Mouse (Mus musculus): ENCODE results near the gene Tpm1. TPM values are rescaled to one million over a fixed set of nuclear protein-coding genes. Genes with fewer than 3 reads are reported as not detected.

Gene Tpm1
- polyA plus RNA-seq (2015; fragmentation: Nextera tagmentation; extraction: Ambion mirVana) = 156 and 159 TPM in 2 replicates

DNA sequence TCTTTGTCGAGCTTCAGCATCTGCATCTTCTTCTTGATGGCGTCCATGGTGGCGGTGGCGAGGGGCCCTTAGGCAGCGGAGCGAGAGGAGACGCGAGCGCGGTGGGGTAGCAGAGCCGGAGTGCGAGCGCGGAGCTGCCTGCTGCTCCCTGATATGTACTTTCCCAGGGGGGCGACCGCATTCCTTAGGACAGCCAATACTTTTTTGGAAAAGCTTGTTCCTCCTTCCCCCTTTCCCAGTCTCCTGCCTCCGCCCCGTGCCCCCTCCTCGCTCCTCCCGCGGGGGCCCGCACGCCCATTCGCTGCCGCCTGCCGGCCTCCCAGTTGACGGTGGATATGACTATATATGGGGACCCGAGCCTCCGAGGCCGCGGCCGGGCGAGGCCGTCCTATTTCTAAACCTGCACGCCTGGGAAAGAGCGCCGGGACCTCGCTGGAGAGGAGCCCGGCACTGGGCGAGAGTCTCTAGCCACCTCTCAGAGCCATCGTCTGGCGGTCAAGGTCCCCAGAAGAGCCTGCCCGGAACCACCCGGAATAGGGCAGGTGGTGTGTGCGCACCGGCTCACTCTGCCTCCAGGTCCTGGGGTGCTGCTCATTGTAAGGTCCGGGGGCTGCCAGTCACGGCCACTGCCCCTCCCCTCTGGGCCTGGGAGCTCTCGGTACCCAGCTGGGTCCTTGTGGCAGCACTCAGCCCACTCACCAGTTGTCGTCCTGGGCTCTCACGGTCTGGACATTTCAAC lies at the start of gene Tpm1:
TSS of gene Tpm1 (minus strand) at position 321 of the 739 bp plus-strand sequence.
- peak; percentile 36; the same call in 1 of the 2 replicates for ATAC-seq
- H3K27ac ChIP-seq (ENCODE audit: low read length) = no peak within 1 kb of the TSS
- peak within 1 kb of the TSS; percentile 64 for H3K9ac ChIP-seq (ENCODE audit: low read depth, low read length)
- H3K4me3 ChIP-seq (ENCODE audit: low read depth, low read length) = peak within 1 kb of the TSS; percentile 53
- under 1% methylated on average over 51 of the region's 51 CpGs for WGBS
- H3K4me2 ChIP-seq (ENCODE audit: low read length) = peak within 1 kb of the TSS; percentile 99
- H3K27me3 ChIP-seq (ENCODE audit: control insufficient read depth, insufficient read depth, low read depth, low read length) = peaks cover 23% of the 10 kb centered on the region
- H3K4me1 ChIP-seq (ENCODE audit: control insufficient read depth, insufficient read depth, low read length) = peaks cover 26% of the 10 kb centered on the region
- no peaks in the 10 kb centered on the region for H3K9me3 ChIP-seq (replicated peaks; ENCODE audit: control insufficient read depth, low read length, poor library complexity, severe bottlenecking)
- no peaks in the 10 kb centered on the region for H3K36me3 ChIP-seq (ENCODE audit: control insufficient read depth, insufficient read depth, low read length)

DNA sequence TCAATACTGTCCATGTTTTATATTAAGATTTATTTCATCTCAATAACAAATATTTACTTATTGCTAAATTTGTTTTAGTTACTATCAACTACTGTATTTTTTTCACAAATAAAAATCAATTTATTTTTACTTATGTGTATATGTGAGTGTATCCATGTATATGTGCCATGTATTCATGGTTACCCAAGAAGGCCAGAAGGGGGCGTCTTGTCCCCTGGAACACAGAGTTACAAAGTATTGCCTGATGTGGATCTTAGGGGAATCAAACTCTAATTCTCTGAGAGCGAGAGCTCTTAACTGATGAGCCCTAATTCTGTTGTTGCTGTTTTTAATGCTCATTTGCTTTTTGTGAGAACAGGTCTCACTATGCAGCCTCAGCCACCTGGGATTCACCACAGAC lies 45.2 kb upstream of the Tpm1 start:
- Histone ChIP-seq H3K4me3 (ENCODE audit: low read depth, low read length) (no peak overlapping the region), H3K36me3 (ENCODE audit: control insufficient read depth, insufficient read depth, low read length) (no peaks in the 10 kb centered on the region), H3K4me1 (ENCODE audit: control insufficient read depth, insufficient read depth, low read length) (no peaks in the 10 kb centered on the region), H3K27ac (ENCODE audit: low read length) (no peak overlapping the region), H3K27me3 (ENCODE audit: control insufficient read depth, insufficient read depth, low read depth, low read length) (no peaks in the 10 kb centered on the region), H3K9ac (ENCODE audit: low read depth, low read length) (no peak overlapping the region), H3K4me2 (ENCODE audit: low read length) (no peak overlapping the region), H3K9me3 (replicated peaks; ENCODE audit: control insufficient read depth, low read length, poor library complexity, severe bottlenecking) (no peaks in the 10 kb centered on the region)
- 93% methylated on average over 2 of the region's 2 CpGs for WGBS
- ATAC-seq = no peak

DNA sequence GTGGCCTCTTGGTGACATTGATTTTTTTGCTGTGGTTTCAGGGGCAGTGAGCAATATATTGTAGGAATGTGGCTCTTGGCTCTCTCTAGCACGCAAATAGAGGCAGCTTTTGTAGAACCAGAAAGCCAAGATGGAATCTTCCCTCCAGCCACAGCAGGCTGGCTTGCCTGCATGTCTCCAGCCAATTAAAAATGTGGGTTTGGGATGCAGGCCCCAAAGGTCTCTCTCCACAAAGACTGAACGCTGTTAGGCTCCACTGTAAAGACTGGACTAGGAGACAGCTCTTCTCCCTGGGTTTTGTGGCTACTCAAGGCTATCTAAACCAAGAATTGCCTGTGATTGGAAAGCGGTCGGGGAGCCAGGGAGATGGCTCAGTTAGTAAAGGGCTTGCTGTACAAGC lies 43.0 kb upstream of the Tpm1 start:
- 77% methylated on average over 4 of the region's 4 CpGs for WGBS
- Histone ChIP-seq H3K9ac (ENCODE audit: low read depth, low read length) (no peak overlapping the region), H3K4me2 (ENCODE audit: low read length) (no peak overlapping the region), H3K4me3 (ENCODE audit: low read depth, low read length) (no peak overlapping the region), H3K4me1 (ENCODE audit: control insufficient read depth, insufficient read depth, low read length) (no peaks in the 10 kb centered on the region), H3K27me3 (ENCODE audit: control insufficient read depth, insufficient read depth, low read depth, low read length) (no peaks in the 10 kb centered on the region), H3K9me3 (replicated peaks; ENCODE audit: control insufficient read depth, low read length, poor library complexity, severe bottlenecking) (no peaks in the 10 kb centered on the region), H3K27ac (ENCODE audit: low read length) (no peak overlapping the region), H3K36me3 (ENCODE audit: control insufficient read depth, insufficient read depth, low read length) (no peaks in the 10 kb centered on the region)
- ATAC-seq = no peak

DNA sequence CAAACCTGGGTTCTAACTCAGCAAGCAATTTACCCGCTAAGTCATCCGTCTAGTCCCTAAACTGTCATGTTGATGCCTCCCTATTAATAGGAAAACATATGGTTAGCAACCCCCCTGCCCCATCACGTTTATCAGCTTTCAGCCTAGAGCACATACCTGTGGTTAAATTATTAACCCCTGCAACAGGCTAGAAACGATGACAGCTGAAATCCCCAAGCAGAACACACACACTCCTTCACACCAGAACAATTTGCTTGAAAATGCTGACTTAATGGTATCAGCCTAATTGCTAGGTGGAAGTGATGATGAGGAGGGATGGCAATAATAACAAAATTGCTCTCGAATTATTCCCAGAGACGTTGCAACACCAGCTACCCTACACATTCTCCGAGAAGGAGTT lies 42.4 kb upstream of the Tpm1 start:
- Histone ChIP-seq H3K4me1 (ENCODE audit: control insufficient read depth, insufficient read depth, low read length) (no peaks in the 10 kb centered on the region), H3K27ac (ENCODE audit: low read length) (no peak overlapping the region), H3K4me2 (ENCODE audit: low read length) (no peak overlapping the region), H3K9me3 (replicated peaks; ENCODE audit: control insufficient read depth, low read length, poor library complexity, severe bottlenecking) (no peaks in the 10 kb centered on the region), H3K36me3 (ENCODE audit: control insufficient read depth, insufficient read depth, low read length) (no peaks in the 10 kb centered on the region), H3K27me3 (ENCODE audit: control insufficient read depth, insufficient read depth, low read depth, low read length) (no peaks in the 10 kb centered on the region), H3K4me3 (ENCODE audit: low read depth, low read length) (no peak overlapping the region), H3K9ac (ENCODE audit: low read depth, low read length) (no peak overlapping the region)
- WGBS = 74% methylated on average over 7 of the region's 7 CpGs
- ATAC-seq = no peak

DNA sequence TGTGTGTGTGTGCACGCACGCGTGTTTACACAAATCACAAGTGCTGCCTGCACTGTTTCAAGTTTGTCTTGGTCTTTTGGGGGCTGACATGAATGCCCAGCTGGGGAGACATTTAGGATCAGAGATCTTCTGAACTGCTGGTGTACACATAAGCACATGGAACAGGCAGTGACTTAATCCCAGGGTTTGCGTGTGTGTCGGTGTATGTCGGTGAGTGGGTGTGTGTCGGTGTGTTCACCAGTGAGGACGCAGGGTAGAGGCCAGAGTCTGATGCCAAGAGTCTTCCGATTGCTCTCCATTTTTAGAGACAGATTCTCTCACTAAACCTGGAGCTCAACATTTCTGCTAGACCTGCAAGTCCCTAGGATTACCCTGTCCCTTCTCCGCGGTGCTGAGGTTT lies 41.9 kb upstream of the Tpm1 start:
- no peak overlapping the region for H3K9ac ChIP-seq (ENCODE audit: low read depth, low read length)
- ATAC-seq = no peak
- H3K9me3 ChIP-seq (replicated peaks; ENCODE audit: control insufficient read depth, low read length, poor library complexity, severe bottlenecking) = no peaks in the 10 kb centered on the region
- H3K27ac ChIP-seq (ENCODE audit: low read length) = no peak overlapping the region
- H3K27me3 ChIP-seq (ENCODE audit: control insufficient read depth, insufficient read depth, low read depth, low read length) = no peaks in the 10 kb centered on the region
- no peaks in the 10 kb centered on the region for H3K36me3 ChIP-seq (ENCODE audit: control insufficient read depth, insufficient read depth, low read length)
- H3K4me1 ChIP-seq (ENCODE audit: control insufficient read depth, insufficient read depth, low read length) = no peaks in the 10 kb centered on the region
- no peak overlapping the region for H3K4me3 ChIP-seq (ENCODE audit: low read depth, low read length)
- no peak overlapping the region for H3K4me2 ChIP-seq (ENCODE audit: low read length)
- WGBS = 91% methylated on average over 11 of the region's 11 CpGs

DNA sequence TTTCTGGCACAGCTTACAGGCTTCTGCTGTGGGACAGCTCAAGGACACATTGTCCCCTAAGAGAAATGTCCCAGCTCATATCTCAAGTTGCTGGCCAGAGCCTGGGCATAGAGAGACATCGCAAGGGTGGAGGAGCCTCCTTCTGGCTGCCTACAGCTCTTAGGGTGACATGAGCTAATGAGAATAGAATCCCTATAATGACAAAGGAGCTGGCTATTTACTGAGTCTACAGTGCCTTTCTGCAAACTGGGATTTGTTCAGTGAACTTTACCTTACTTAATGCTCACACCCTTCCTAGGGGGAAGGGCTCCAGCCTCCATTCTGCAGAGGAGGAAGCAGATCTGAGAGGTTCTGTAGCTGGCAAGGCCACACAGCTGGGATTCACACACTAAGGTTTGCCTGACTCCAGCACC lies 41.4 kb upstream of the Tpm1 start:
- ATAC-seq = no peak
- no peak overlapping the region for H3K4me2 ChIP-seq (ENCODE audit: low read length)
- H3K4me1 ChIP-seq (ENCODE audit: control insufficient read depth, insufficient read depth, low read length) = no peaks in the 10 kb centered on the region
- no peak overlapping the region for H3K4me3 ChIP-seq (ENCODE audit: low read depth, low read length)
- whole genome bisulfite sequencing = 79% methylated on average over 1 of the region's 1 CpGs
- H3K27me3 ChIP-seq (ENCODE audit: control insufficient read depth, insufficient read depth, low read depth, low read length) = no peaks in the 10 kb centered on the region
- H3K27ac ChIP-seq (ENCODE audit: low read length) = no peak overlapping the region
- H3K9me3 ChIP-seq (replicated peaks; ENCODE audit: control insufficient read depth, low read length, poor library complexity, severe bottlenecking) = no peaks in the 10 kb centered on the region
- H3K36me3 ChIP-seq (ENCODE audit: control insufficient read depth, insufficient read depth, low read length) = no peaks in the 10 kb centered on the region
- H3K9ac ChIP-seq (ENCODE audit: low read depth, low read length) = no peak overlapping the region

DNA sequence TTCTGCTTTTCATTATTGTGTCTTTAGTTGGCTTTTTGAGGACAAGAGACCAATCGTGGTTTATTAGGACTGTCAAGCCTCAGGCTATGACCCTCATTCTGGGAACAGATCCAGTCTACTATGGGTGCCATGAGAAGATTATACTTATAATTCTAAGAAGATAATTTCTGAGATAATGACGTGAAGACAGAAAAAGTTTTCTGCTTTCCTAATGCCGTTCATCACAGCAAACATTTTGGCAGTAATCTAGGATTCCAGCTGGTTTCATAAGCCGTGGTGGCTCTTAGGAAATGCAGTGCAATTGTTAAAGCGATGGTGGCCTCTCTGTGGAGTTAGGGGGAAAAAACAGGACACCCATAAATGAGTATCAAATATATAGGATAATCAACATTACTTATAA lies 40.0 kb upstream of the Tpm1 start:
- no peaks in the 10 kb centered on the region for H3K9me3 ChIP-seq (replicated peaks; ENCODE audit: control insufficient read depth, low read length, poor library complexity, severe bottlenecking)
- H3K4me3 ChIP-seq (ENCODE audit: low read depth, low read length) = no peak overlapping the region
- 69% methylated on average over 5 of the region's 5 CpGs for WGBS
- H3K27me3 ChIP-seq (ENCODE audit: control insufficient read depth, insufficient read depth, low read depth, low read length) = no peaks in the 10 kb centered on the region
- ATAC-seq = no peak
- H3K27ac ChIP-seq (ENCODE audit: low read length) = no peak overlapping the region
- no peak overlapping the region for H3K9ac ChIP-seq (ENCODE audit: low read depth, low read length)
- no peak overlapping the region for H3K4me2 ChIP-seq (ENCODE audit: low read length)
- H3K4me1 ChIP-seq (ENCODE audit: control insufficient read depth, insufficient read depth, low read length) = no peaks in the 10 kb centered on the region
- no peaks in the 10 kb centered on the region for H3K36me3 ChIP-seq (ENCODE audit: control insufficient read depth, insufficient read depth, low read length)

DNA sequence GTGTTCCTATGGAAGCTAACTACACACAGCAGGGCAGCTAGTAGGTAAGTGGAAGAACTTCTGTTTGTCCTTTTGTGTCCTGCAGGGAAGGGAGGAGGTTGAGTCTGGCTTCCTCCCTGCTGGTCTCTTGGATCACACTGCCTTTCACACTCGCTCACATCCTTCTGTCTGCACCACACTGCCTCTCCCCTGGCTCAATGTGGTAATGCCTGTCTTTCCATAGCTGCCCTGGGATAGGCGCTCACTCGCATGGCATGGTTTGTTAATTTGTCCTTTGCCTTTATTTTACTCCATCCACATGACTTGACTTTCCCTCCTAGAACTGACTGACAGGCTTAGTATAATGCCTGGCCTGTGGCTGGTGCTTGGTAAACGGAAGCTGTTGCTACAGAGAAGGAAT lies 34.6 kb upstream of the Tpm1 start:
- 10% methylated on average over 4 of the region's 4 CpGs for WGBS
- H3K4me2 ChIP-seq (ENCODE audit: low read length) = no peak overlapping the region
- no peak overlapping the region for H3K27ac ChIP-seq (ENCODE audit: low read length)
- no peaks in the 10 kb centered on the region for H3K27me3 ChIP-seq (ENCODE audit: control insufficient read depth, insufficient read depth, low read depth, low read length)
- H3K9me3 ChIP-seq (replicated peaks; ENCODE audit: control insufficient read depth, low read length, poor library complexity, severe bottlenecking) = no peaks in the 10 kb centered on the region
- no peak overlapping the region for H3K4me3 ChIP-seq (ENCODE audit: low read depth, low read length)
- no peaks in the 10 kb centered on the region for H3K4me1 ChIP-seq (ENCODE audit: control insufficient read depth, insufficient read depth, low read length)
- no peak for ATAC-seq
- H3K36me3 ChIP-seq (ENCODE audit: control insufficient read depth, insufficient read depth, low read length) = no peaks in the 10 kb centered on the region
- no peak overlapping the region for H3K9ac ChIP-seq (ENCODE audit: low read depth, low read length)

DNA sequence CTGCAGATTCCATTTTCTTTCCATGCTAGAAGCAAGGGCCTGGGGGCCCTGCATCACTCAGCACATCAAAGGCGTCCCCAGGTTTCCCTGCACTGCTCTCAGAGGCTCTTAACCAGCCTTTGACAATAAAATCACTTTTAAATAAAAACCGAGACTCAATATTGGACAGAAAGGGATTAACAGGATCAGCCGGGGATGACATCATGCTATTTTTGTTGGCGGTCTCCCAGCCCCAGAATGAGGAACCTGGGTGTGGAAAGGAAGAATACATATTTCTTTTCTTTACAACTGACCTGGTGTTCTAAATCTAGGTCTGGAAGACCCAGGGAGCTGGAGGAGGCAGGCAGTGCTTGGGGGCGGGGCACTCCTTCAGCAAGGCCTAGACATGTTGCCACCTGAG lies 32.5 kb upstream of the Tpm1 start:
- no peaks in the 10 kb centered on the region for H3K4me1 ChIP-seq (ENCODE audit: control insufficient read depth, insufficient read depth, low read length)
- H3K4me2 ChIP-seq (ENCODE audit: low read length) = no peak overlapping the region
- no peak overlapping the region for H3K9ac ChIP-seq (ENCODE audit: low read depth, low read length)
- H3K27ac ChIP-seq (ENCODE audit: low read length) = no peak overlapping the region
- no peaks in the 10 kb centered on the region for H3K9me3 ChIP-seq (replicated peaks; ENCODE audit: control insufficient read depth, low read length, poor library complexity, severe bottlenecking)
- no peaks in the 10 kb centered on the region for H3K36me3 ChIP-seq (ENCODE audit: control insufficient read depth, insufficient read depth, low read length)
- no peak overlapping the region for H3K4me3 ChIP-seq (ENCODE audit: low read depth, low read length)
- no peaks in the 10 kb centered on the region for H3K27me3 ChIP-seq (ENCODE audit: control insufficient read depth, insufficient read depth, low read depth, low read length)
- ATAC-seq = no peak
- 29% methylated on average over 5 of the region's 5 CpGs for WGBS

Measured in midbrain, embryonic 16.5 days (tissue).